8 mouse cellular contexts compared by ENCODE assay signal in the genomic region with DNA sequence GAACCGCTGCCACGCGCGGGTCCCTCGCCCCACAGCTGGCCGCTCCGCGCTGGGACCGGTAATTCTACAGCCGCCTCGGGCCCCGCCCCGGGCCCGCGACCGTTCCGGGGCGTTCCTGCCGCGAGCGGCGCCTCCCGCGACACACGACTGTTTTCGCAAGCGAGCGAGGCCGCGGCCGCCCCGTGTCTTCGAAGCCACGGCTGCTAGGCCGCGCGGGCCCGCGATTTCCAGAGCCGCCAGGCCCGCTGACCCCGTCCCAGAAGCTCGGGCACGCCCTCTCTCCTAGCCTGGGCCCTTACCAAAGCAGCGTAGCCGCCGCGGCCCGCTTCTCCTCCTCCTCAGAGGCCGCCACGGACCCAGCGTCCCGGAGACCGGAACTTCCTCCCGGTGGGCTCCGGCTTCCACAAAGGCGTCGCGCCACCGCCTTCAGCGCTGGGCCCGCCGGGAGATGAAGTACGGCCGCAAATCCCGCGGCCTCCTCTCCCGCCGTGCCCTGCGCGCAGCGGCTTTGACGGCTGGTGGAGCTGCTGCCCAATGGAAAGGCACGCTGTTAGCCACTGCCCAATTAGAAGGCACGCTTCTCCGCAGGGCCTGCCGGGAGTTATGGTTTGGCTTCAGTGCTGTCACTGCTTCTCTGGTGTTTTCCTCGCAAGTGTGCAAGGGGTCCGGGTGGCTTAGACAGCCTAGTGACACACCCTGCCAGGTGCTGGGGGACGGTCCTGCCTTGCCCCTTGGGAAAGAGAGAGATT. TPM values are rescaled to one million over a fixed set of nuclear protein-coding genes. Genes with fewer than 3 reads are reported as not detected.
A peak's percentile ranks its signal among the peaks of the same experiment; 100 is the strongest.
DNase-seq lines count a peak whose midpoint lies in the region; ATAC-seq and TF ChIP-seq lines count a peak whose summit lies in the region.

No protein-coding gene starts in this region.

- WGBS in forebrain, embryonic 10.5 days = under 1% methylated on average over 79 of the region's 80 CpGs
- WGBS in heart, embryonic 15.5 days = under 1% methylated on average over 80 of the region's 80 CpGs
- under 1% methylated on average over 79 of the region's 80 CpGs for WGBS in liver, embryonic 14.5 days (ENCODE audit: insufficient replicate concordance)
- under 1% methylated on average over 73 of the region's 80 CpGs for WGBS in neural tube, embryonic 11.5 days
- WGBS in stomach, postnatal 0 days = under 1% methylated on average over 71 of the region's 80 CpGs

- TF ChIP-seq CTCF in liver, embryonic 14.5 days (IDR thresholded peaks at IDR 0.05; ENCODE audit: low read depth) = no peak; the same call in 1 of the 2 replicates
- TF ChIP-seq CTCF in stomach, postnatal 0 days (IDR thresholded peaks at IDR 0.05; ENCODE audit: low read depth) = peak; percentile 22; the same call in 1 of the 2 replicates

- H3K4me2 ChIP-seq in heart, embryonic 15.5 days = peak overlapping the region; percentile 79
- H3K4me2 ChIP-seq in liver, embryonic 14.5 days (ENCODE audit: low read depth) = peak overlapping the region; percentile 84
- peak overlapping the region; percentile 86 for H3K4me2 ChIP-seq in neural tube, embryonic 11.5 days (ENCODE audit: low read depth)
- peak overlapping the region; percentile 94 for H3K4me2 ChIP-seq in stomach, postnatal 0 days (replicated peaks; ENCODE audit: low read depth)

- no peaks in the 10 kb centered on the region for H3K27me3 ChIP-seq in forebrain, embryonic 10.5 days (ENCODE audit: poor library complexity, severe bottlenecking)
- no peaks in the 10 kb centered on the region for H3K27me3 ChIP-seq in heart, embryonic 15.5 days
- H3K27me3 ChIP-seq in liver, embryonic 14.5 days (ENCODE audit: control insufficient read depth, insufficient read depth, low read length) = no peaks in the 10 kb centered on the region
- no peaks in the 10 kb centered on the region for H3K27me3 ChIP-seq in neural tube, embryonic 11.5 days (ENCODE audit: control insufficient read depth, insufficient read depth, low read length)
- H3K27me3 ChIP-seq in stomach, postnatal 0 days (ENCODE audit: control insufficient read depth, insufficient read depth, low read length) = no peaks in the 10 kb centered on the region

- peak overlapping the region; percentile 94 for H3K4me3 ChIP-seq in forebrain, embryonic 10.5 days
- peak overlapping the region; percentile 100 for H3K4me3 ChIP-seq in heart, embryonic 15.5 days
- peak overlapping the region; percentile 89 to 92 for H3K4me3 ChIP-seq in liver, embryonic 14.5 days (ENCODE audit: insufficient read depth in 1 of 2, low read depth in 2 of 2, low read length in 2 of 2)
- H3K4me3 ChIP-seq in neural tube, embryonic 11.5 days (ENCODE audit: low read depth, low read length) = peak overlapping the region; percentile 91
- H3K4me3 ChIP-seq in stomach, postnatal 0 days (ENCODE audit: low read depth, low read length) = peak overlapping the region; percentile 92

- no peaks in the 10 kb centered on the region for H3K9me3 ChIP-seq in forebrain, embryonic 10.5 days
- no peaks in the 10 kb centered on the region for H3K9me3 ChIP-seq in heart, embryonic 15.5 days (replicated peaks)
- no peaks in the 10 kb centered on the region for H3K9me3 ChIP-seq in liver, embryonic 14.5 days (ENCODE audit: control insufficient read depth, low read length)
- no peaks in the 10 kb centered on the region for H3K9me3 ChIP-seq in neural tube, embryonic 11.5 days (ENCODE audit: control insufficient read depth, low read length)
- no peaks in the 10 kb centered on the region for H3K9me3 ChIP-seq in stomach, postnatal 0 days (ENCODE audit: control insufficient read depth, low read length)

- peaks cover 25% of the 10 kb centered on the region for H3K36me3 ChIP-seq in forebrain, embryonic 10.5 days (replicated peaks)
- no peaks in the 10 kb centered on the region for H3K36me3 ChIP-seq in heart, embryonic 15.5 days
- peaks cover 3% of the 10 kb centered on the region for H3K36me3 ChIP-seq in liver, embryonic 14.5 days (replicated peaks; ENCODE audit: control insufficient read depth, insufficient read depth, low read depth)
- H3K36me3 ChIP-seq in neural tube, embryonic 11.5 days (ENCODE audit: control insufficient read depth, insufficient read depth, low read length) = no peaks in the 10 kb centered on the region; the same call in 1 of the 2 replicates
- H3K36me3 ChIP-seq in stomach, postnatal 0 days (ENCODE audit: control insufficient read depth, insufficient read depth, low read length) = no peaks in the 10 kb centered on the region

- no peak for TF ChIP-seq EP300 in liver, embryonic 14.5 days (IDR thresholded peaks at IDR 0.05; ENCODE audit: low read depth)
- TF ChIP-seq EP300 in stomach, postnatal 0 days (optimal IDR thresholded peaks at IDR 0.05) = no peak

- H3K9ac ChIP-seq in heart, embryonic 15.5 days = peak overlapping the region; percentile 97
- H3K9ac ChIP-seq in liver, embryonic 14.5 days (replicated peaks) = peak overlapping the region; percentile 95
- H3K9ac ChIP-seq in neural tube, embryonic 11.5 days (ENCODE audit: low read length) = peak overlapping the region; percentile 93
- H3K9ac ChIP-seq in stomach, postnatal 0 days (ENCODE audit: low read length) = peak overlapping the region; percentile 97

- peaks cover 19% of the 10 kb centered on the region for H3K4me1 ChIP-seq in forebrain, embryonic 10.5 days
- H3K4me1 ChIP-seq in heart, embryonic 15.5 days (replicated peaks) = peaks cover 22% of the 10 kb centered on the region
- H3K4me1 ChIP-seq in liver, embryonic 14.5 days (replicated peaks; ENCODE audit: control insufficient read depth in 2 of 2, insufficient read depth in 2 of 2, low read length in 1 of 2) = peaks cover 13% of the 10 kb centered on the region in 2 experiments
- H3K4me1 ChIP-seq in neural tube, embryonic 11.5 days (ENCODE audit: control insufficient read depth, insufficient read depth, low read length) = peaks cover 6% of the 10 kb centered on the region
- peaks cover 2% of the 10 kb centered on the region; the same call in 1 of the 2 replicates for H3K4me1 ChIP-seq in stomach, postnatal 0 days (replicated peaks; ENCODE audit: control insufficient read depth, insufficient read depth)

- DNase-seq in CD8-positive naive resting alpha-beta T cell, adult 2 months (ENCODE audit: low read depth in 2 of 2, low spot score in 2 of 2) = peak; percentile 89 to 90
- peak; percentile 90 for DNase-seq in c-Kit-positive CD71-negative TER-119-negative erythroid progenitor cells, embryonic 14.5 days (ENCODE audit: low read depth)
- DNase-seq in forebrain, embryonic 10.5 days (ENCODE audit: extremely low spot score, low spot score) = peak; percentile 94
- DNase-seq in kidney, postnatal 25 days = peak; percentile 94 to 98
- DNase-seq in liver, embryonic 14.5 days (ENCODE audit: low read depth in 3 of 3, low spot score in 3 of 3) = peak; percentile 93 to 94 (median 94)
- DNase-seq in neural tube, embryonic 11.5 days (ENCODE audit: low spot score) = peak; percentile 98
- DNase-seq in stomach, postnatal 0 days (ENCODE audit: low spot score) = peak; percentile 95

- peak; percentile 99 for ATAC-seq in heart, embryonic 15.5 days (replicated peaks; ENCODE audit: insufficient number of reproducible peaks, insufficient read depth, low FRiP score, low read depth)
- peak; percentile 99 for ATAC-seq in liver, embryonic 14.5 days (ENCODE audit: insufficient read depth)
- ATAC-seq in neural tube, embryonic 11.5 days (ENCODE audit: insufficient read depth, low FRiP score, low TSS enrichment) = peak; percentile 99
- peak; percentile 99 for ATAC-seq in stomach, postnatal 0 days (ENCODE audit: low FRiP score, low TSS enrichment)

- peak overlapping the region; percentile 98 for H3K27ac ChIP-seq in forebrain, embryonic 10.5 days
- H3K27ac ChIP-seq in heart, embryonic 15.5 days = peak overlapping the region; percentile 97
- H3K27ac ChIP-seq in liver, embryonic 14.5 days = peak overlapping the region; percentile 93
- H3K27ac ChIP-seq in neural tube, embryonic 11.5 days (ENCODE audit: low read depth, low read length) = peak overlapping the region; percentile 84
- peak overlapping the region; percentile 99 for H3K27ac ChIP-seq in stomach, postnatal 0 days (replicated peaks)

RNA-seq across cellular contexts. Expression of a gene that starts 0.5 kb away (rescaled TPM):
- 112 and 114 TPM in 2 replicates for polyA plus RNA-seq in forebrain, embryonic 10.5 days (2016; fragmentation: Nextera tagmentation; extraction: Ambion mirVana)
- polyA plus RNA-seq in heart, embryonic 15.5 days (2015; fragmentation: Nextera tagmentation; extraction: Ambion mirVana) = 43.2 and 48.0 TPM in 2 replicates
- 14.2 and 18.9 TPM in 2 replicates for polyA plus RNA-seq in liver, embryonic 14.5 days (2012; rRNA removed)
- 19.4 and 20.9 TPM in 2 replicates for polyA plus RNA-seq in liver, embryonic 14.5 days (2014; fragmentation: Nextera tagmentation; extraction: Ambion mirVana)
- polyA plus RNA-seq in neural tube, embryonic 11.5 days (2014; fragmentation: Nextera tagmentation; extraction: Ambion mirVana) = 102 TPM in 2 replicates
- 25.3 and 25.6 TPM in 2 replicates for polyA plus RNA-seq in stomach, postnatal 0 days (2015; fragmentation: Nextera tagmentation; extraction: Ambion mirVana)

RNA-seq across cellular contexts. Expression of a gene that starts 15.4 kb away (rescaled TPM):
- polyA plus RNA-seq in forebrain, embryonic 10.5 days (2016; fragmentation: Nextera tagmentation; extraction: Ambion mirVana) = 12.2 and 12.5 TPM in 2 replicates
- 8.5 and 9.8 TPM in 2 replicates for polyA plus RNA-seq in heart, embryonic 15.5 days (2015; fragmentation: Nextera tagmentation; extraction: Ambion mirVana)
- 4.0 and 4.5 TPM in 2 replicates for polyA plus RNA-seq in liver, embryonic 14.5 days (2012; rRNA removed)
- 3.8 and 4.5 TPM in 2 replicates for polyA plus RNA-seq in liver, embryonic 14.5 days (2014; fragmentation: Nextera tagmentation; extraction: Ambion mirVana)
- 16.3 and 19.2 TPM in 2 replicates for polyA plus RNA-seq in neural tube, embryonic 11.5 days (2014; fragmentation: Nextera tagmentation; extraction: Ambion mirVana)
- polyA plus RNA-seq in stomach, postnatal 0 days (2015; fragmentation: Nextera tagmentation; extraction: Ambion mirVana) = 22.9 and 23.6 TPM in 2 replicates

RNA-seq across cellular contexts. Expression of a gene that starts 34.1 kb away (rescaled TPM):
- polyA plus RNA-seq in forebrain, embryonic 10.5 days (2016; fragmentation: Nextera tagmentation; extraction: Ambion mirVana) = 0.49 and 0.60 TPM in 2 replicates
- 2.1 and 4.1 TPM in 2 replicates for polyA plus RNA-seq in heart, embryonic 15.5 days (2015; fragmentation: Nextera tagmentation; extraction: Ambion mirVana)
- 1.2 and 1.7 TPM in 2 replicates for polyA plus RNA-seq in liver, embryonic 14.5 days (2012; rRNA removed)
- polyA plus RNA-seq in liver, embryonic 14.5 days (2014; fragmentation: Nextera tagmentation; extraction: Ambion mirVana) = 0.37 TPM in 2 replicates
- polyA plus RNA-seq in neural tube, embryonic 11.5 days (2014; fragmentation: Nextera tagmentation; extraction: Ambion mirVana) = 0.33 and 1.1 TPM in 2 replicates
- 10.4 and 10.6 TPM in 2 replicates for polyA plus RNA-seq in stomach, postnatal 0 days (2015; fragmentation: Nextera tagmentation; extraction: Ambion mirVana)

RNA-seq across cellular contexts. Expression of a gene that starts 55.7 kb away (rescaled TPM):
- polyA plus RNA-seq in forebrain, embryonic 10.5 days (2016; fragmentation: Nextera tagmentation; extraction: Ambion mirVana) = not detected in 2 replicates
- not detected in 2 replicates for polyA plus RNA-seq in heart, embryonic 15.5 days (2015; fragmentation: Nextera tagmentation; extraction: Ambion mirVana)
- polyA plus RNA-seq in liver, embryonic 14.5 days (2012; rRNA removed) = not detected in 2 replicates
- polyA plus RNA-seq in liver, embryonic 14.5 days (2014; fragmentation: Nextera tagmentation; extraction: Ambion mirVana) = not detected in 2 replicates
- polyA plus RNA-seq in neural tube, embryonic 11.5 days (2014; fragmentation: Nextera tagmentation; extraction: Ambion mirVana) = not detected in 2 replicates
- polyA plus RNA-seq in stomach, postnatal 0 days (2015; fragmentation: Nextera tagmentation; extraction: Ambion mirVana) = not detected in 2 replicates

Comparison
In these comparisons a context has a peak if more than half of its experiments do, and no peak if none do; other contexts are left out.
1. Peak in every context shown above with its lines: DNase-seq, ATAC-seq, H3K4me3 ChIP-seq and H3K27ac ChIP-seq.